Mouse (Mus musculus): Measurements from ENCODE around the gene Sppl2b. TPM values are rescaled to one million over a fixed set of nuclear protein-coding genes. Genes with fewer than 3 reads are reported as not detected.

Sppl2b gene
- polyA plus RNA-seq, 1 experiment: 58.2 TPM

GRCm38 (mm10) chr10:80856908-80857307, 1.8 kb downstream of the Sppl2b start:
- Histone ChIP-seq H3K36me3 (ENCODE audit: control insufficient read depth, insufficient read depth, low read length) (no peaks in the 10 kb centered on the region), H3K27me3 (replicated peaks; ENCODE audit: control insufficient read depth, insufficient read depth, low read length) (no peaks in the 10 kb centered on the region), H3K4me1 (ENCODE audit: control insufficient read depth, insufficient read depth, low read length) (peaks cover 7% of the 10 kb centered on the region), H3K27ac (ENCODE audit: insufficient read depth, low read depth, low read length) (no peak overlapping the region), H3K4me3 (ENCODE audit: insufficient read depth, low read depth, low read length) (no peak overlapping the region)
- no peak for DNase-seq
- 80% methylated on average over 5 of the region's 5 CpGs for WGBS
- no peak for TF ChIP-seq CTCF (conservative IDR thresholded peaks at IDR 0.05; ENCODE audit: insufficient read depth, insufficient read length, low read depth, low read length)
- TF ChIP-seq POLR2A (IDR thresholded peaks at IDR 0.05; ENCODE audit: low read depth, low read length): no peak

- WGBS: 77% methylated on average over 8 of the region's 8 CpGs
- no peak for TF ChIP-seq POLR2A (IDR thresholded peaks at IDR 0.05; ENCODE audit: low read depth, low read length)
- TF ChIP-seq CTCF (conservative IDR thresholded peaks at IDR 0.05; ENCODE audit: insufficient read depth, insufficient read length, low read depth, low read length): no peak
- no peak for DNase-seq
- Histone ChIP-seq H3K27me3 (replicated peaks; ENCODE audit: control insufficient read depth, insufficient read depth, low read length) (no peaks in the 10 kb centered on the region), H3K4me3 (ENCODE audit: insufficient read depth, low read depth, low read length) (no peak overlapping the region), H3K4me1 (ENCODE audit: control insufficient read depth, insufficient read depth, low read length) (peaks cover 7% of the 10 kb centered on the region), H3K36me3 (ENCODE audit: control insufficient read depth, insufficient read depth, low read length) (no peaks in the 10 kb centered on the region), H3K27ac (ENCODE audit: insufficient read depth, low read depth, low read length) (no peak overlapping the region)
Measured at GRCm38 (mm10) chr10:80857386-80857785, 2.3 kb downstream of the Sppl2b start.

- WGBS: 70% methylated on average over 3 of the region's 3 CpGs
- Histone ChIP-seq H3K27ac (ENCODE audit: insufficient read depth, low read depth, low read length) (no peak overlapping the region), H3K36me3 (ENCODE audit: control insufficient read depth, insufficient read depth, low read length) (no peaks in the 10 kb centered on the region), H3K4me3 (ENCODE audit: insufficient read depth, low read depth, low read length) (no peak overlapping the region), H3K27me3 (replicated peaks; ENCODE audit: control insufficient read depth, insufficient read depth, low read length) (no peaks in the 10 kb centered on the region), H3K4me1 (ENCODE audit: control insufficient read depth, insufficient read depth, low read length) (peaks cover 7% of the 10 kb centered on the region)
- DNase-seq: no peak
- TF ChIP-seq CTCF (conservative IDR thresholded peaks at IDR 0.05; ENCODE audit: insufficient read depth, insufficient read length, low read depth, low read length) (no peak), POLR2A (IDR thresholded peaks at IDR 0.05; ENCODE audit: low read depth, low read length) (no peak)
Measured at GRCm38 (mm10) chr10:80857848-80858247, 2.8 kb downstream of the Sppl2b start.

- DNase-seq: no peak
- 67% methylated on average over 7 of the region's 7 CpGs for WGBS
- Histone ChIP-seq H3K4me3 (ENCODE audit: insufficient read depth, low read depth, low read length) (no peak overlapping the region), H3K27me3 (replicated peaks; ENCODE audit: control insufficient read depth, insufficient read depth, low read length) (no peaks in the 10 kb centered on the region), H3K36me3 (ENCODE audit: control insufficient read depth, insufficient read depth, low read length) (no peaks in the 10 kb centered on the region), H3K4me1 (ENCODE audit: control insufficient read depth, insufficient read depth, low read length) (peaks cover 7% of the 10 kb centered on the region), H3K27ac (ENCODE audit: insufficient read depth, low read depth, low read length) (no peak overlapping the region)
- TF ChIP-seq CTCF (conservative IDR thresholded peaks at IDR 0.05; ENCODE audit: insufficient read depth, insufficient read length, low read depth, low read length) (no peak), POLR2A (IDR thresholded peaks at IDR 0.05; ENCODE audit: low read depth, low read length) (no peak)
Measured at GRCm38 (mm10) chr10:80858350-80858935, 3.4 kb downstream of the Sppl2b start.

GRCm38 (mm10) chr10:80862305-80862704, 7.2 kb downstream of the Sppl2b start:
- no peak for TF ChIP-seq CTCF (conservative IDR thresholded peaks at IDR 0.05; ENCODE audit: insufficient read depth, insufficient read length, low read depth, low read length)
- no peak for TF ChIP-seq POLR2A (IDR thresholded peaks at IDR 0.05; ENCODE audit: low read depth, low read length)

GRCm38 (mm10) chr10:80864446-80864845, 9.4 kb downstream of the Sppl2b start:
- H3K27me3 ChIP-seq (replicated peaks; ENCODE audit: control insufficient read depth, insufficient read depth, low read length): no peaks in the 10 kb centered on the region
- H3K36me3 ChIP-seq (ENCODE audit: control insufficient read depth, insufficient read depth, low read length): no peaks in the 10 kb centered on the region
- H3K4me3 ChIP-seq (ENCODE audit: insufficient read depth, low read depth, low read length): no peak overlapping the region
- TF ChIP-seq POLR2A (IDR thresholded peaks at IDR 0.05; ENCODE audit: low read depth, low read length): no peak
- no peak for TF ChIP-seq CTCF (conservative IDR thresholded peaks at IDR 0.05; ENCODE audit: insufficient read depth, insufficient read length, low read depth, low read length)
- no peak overlapping the region for H3K27ac ChIP-seq (ENCODE audit: insufficient read depth, low read depth, low read length)
- no peak for DNase-seq
- WGBS: 88% methylated on average over 15 of the region's 16 CpGs
- no peaks in the 10 kb centered on the region for H3K4me1 ChIP-seq (ENCODE audit: control insufficient read depth, insufficient read depth, low read length)

More at GRCm38 (mm10) chr10:80862305-80862704, 7.2 kb downstream of the Sppl2b start:
- Histone ChIP-seq H3K4me3 (ENCODE audit: insufficient read depth, low read depth, low read length) (no peak overlapping the region), H3K4me1 (ENCODE audit: control insufficient read depth, insufficient read depth, low read length) (no peaks in the 10 kb centered on the region), H3K27me3 (replicated peaks; ENCODE audit: control insufficient read depth, insufficient read depth, low read length) (no peaks in the 10 kb centered on the region), H3K36me3 (ENCODE audit: control insufficient read depth, insufficient read depth, low read length) (no peaks in the 10 kb centered on the region), H3K27ac (ENCODE audit: insufficient read depth, low read depth, low read length) (no peak overlapping the region)
- no peak for DNase-seq
- 93% methylated on average over 5 of the region's 5 CpGs for WGBS

GRCm38 (mm10) chr10:80870993-80871392, 15.9 kb downstream of the Sppl2b start:
- Histone ChIP-seq H3K27ac (ENCODE audit: insufficient read depth, low read depth, low read length) (no peak overlapping the region), H3K27me3 (replicated peaks; ENCODE audit: control insufficient read depth, insufficient read depth, low read length) (no peaks in the 10 kb centered on the region), H3K4me1 (ENCODE audit: control insufficient read depth, insufficient read depth, low read length) (peaks cover 3% of the 10 kb centered on the region; the same call in 1 of the 2 replicates), H3K4me3 (ENCODE audit: insufficient read depth, low read depth, low read length) (no peak overlapping the region), H3K36me3 (ENCODE audit: control insufficient read depth, insufficient read depth, low read length) (no peaks in the 10 kb centered on the region)
- DNase-seq: peak; percentile 94
- TF ChIP-seq CTCF (conservative IDR thresholded peaks at IDR 0.05; ENCODE audit: insufficient read depth, insufficient read length, low read depth, low read length): no peak
- TF ChIP-seq POLR2A (IDR thresholded peaks at IDR 0.05; ENCODE audit: low read depth, low read length): no peak
- 39% methylated on average over 3 of the region's 6 CpGs for WGBS
